Mouse (Mus musculus): ENCODE results near the gene Fibcd1.

DNA sequence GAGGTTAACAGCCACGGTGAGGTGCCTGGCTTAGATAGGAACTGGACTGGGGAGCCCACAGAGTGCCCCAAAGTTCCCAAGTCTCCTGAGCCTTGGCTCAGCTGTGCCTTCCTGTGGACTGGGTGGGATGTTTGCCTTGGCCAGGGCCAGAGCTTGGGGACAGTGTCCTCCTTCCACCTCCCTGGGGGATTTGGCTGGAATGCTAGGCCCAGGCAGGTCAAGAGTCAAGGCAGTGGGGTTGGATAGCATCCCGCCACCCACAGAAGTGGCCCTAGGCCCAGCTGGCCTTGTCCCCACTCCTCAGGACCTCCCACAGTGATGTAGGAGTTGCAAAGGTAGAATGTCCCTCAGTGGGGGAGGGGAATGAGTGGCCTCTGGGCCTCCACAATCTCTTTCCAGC lies 45.4 kb upstream of the Fibcd1 start:
- TF ChIP-seq CTCF (IDR thresholded peaks at IDR 0.05; ENCODE audit: insufficient read depth, low read length) (no peak), POLR2A (IDR thresholded peaks at IDR 0.05; ENCODE audit: borderline replicate concordance, extremely low read depth, low read depth, low read length) (no peak)

All from lung, adult 2 months (tissue).